Mouse (Mus musculus): Measurements from ENCODE around the gene Acan.

Acan gene

GRCm38 (mm10) chr7:79053383-79053889 lies at the start of gene Acan:
Gene Acan, plus strand, starts transcription at chr7:79053483.
- DNase-seq (ENCODE audit: low spot score): no peak

- no peak for DNase-seq (ENCODE audit: low spot score)
Observed at GRCm38 (mm10) chr7:79021293-79021905, 31.9 kb upstream of the Acan start.

- DNase-seq (ENCODE audit: low spot score): no peak
Observed at GRCm38 (mm10) chr7:79029138-79029537, 24.1 kb upstream of the Acan start.

GRCm38 (mm10) chr7:79033745-79034144 lies 19.5 kb upstream of the Acan start:
- no peak for DNase-seq (ENCODE audit: low spot score)

GRCm38 (mm10) chr7:79034521-79034920 lies 18.8 kb upstream of the Acan start:
- DNase-seq (ENCODE audit: low spot score): no peak

- DNase-seq (ENCODE audit: low spot score): no peak
Observed at GRCm38 (mm10) chr7:79052081-79052480, 1.2 kb upstream of the Acan start.

GRCm38 (mm10) chr7:79052521-79053382 lies 531 bp upstream of the Acan start:
- DNase-seq (ENCODE audit: low spot score): no peak

- DNase-seq (ENCODE audit: low spot score): no peak
Observed at GRCm38 (mm10) chr7:79054111-79054510, 828 bp downstream of the Acan start.

- DNase-seq (ENCODE audit: low spot score): no peak
Observed at GRCm38 (mm10) chr7:79058546-79058945, 5.3 kb downstream of the Acan start.

- no peak for DNase-seq (ENCODE audit: low spot score)
Observed at GRCm38 (mm10) chr7:79067466-79067865, 14.2 kb downstream of the Acan start.

GRCm38 (mm10) chr7:79068231-79068630 lies 14.9 kb downstream of the Acan start:
- no peak for DNase-seq (ENCODE audit: low spot score)

GRCm38 (mm10) chr7:79079212-79079611 lies 25.9 kb downstream of the Acan start:
- no peak for DNase-seq (ENCODE audit: low spot score)

GRCm38 (mm10) chr7:79080572-79081399 lies 27.5 kb downstream of the Acan start:
- DNase-seq (ENCODE audit: low spot score): peak; percentile 70

GRCm38 (mm10) chr7:79089111-79089510 lies 35.8 kb downstream of the Acan start:
- DNase-seq (ENCODE audit: low spot score): no peak

- DNase-seq (ENCODE audit: low spot score): no peak
Observed at GRCm38 (mm10) chr7:79096492-79096891, 43.2 kb downstream of the Acan start.

GRCm38 (mm10) chr7:79113848-79114247 lies 60.6 kb downstream of the Acan start:
- no peak for DNase-seq (ENCODE audit: low spot score)

GRCm38 (mm10) chr7:79123465-79123864 lies 70.2 kb downstream of the Acan start:
- DNase-seq (ENCODE audit: low spot score): no peak

GRCm38 (mm10) chr7:79129883-79130282 lies 76.6 kb downstream of the Acan start:
- DNase-seq (ENCODE audit: low spot score): no peak

- DNase-seq (ENCODE audit: low spot score): no peak
Observed at GRCm38 (mm10) chr7:79130385-79130784, 77.1 kb downstream of the Acan start.

GRCm38 (mm10) chr7:79130843-79131444 lies 77.7 kb downstream of the Acan start, which contains the start of gene Hapln3:
Gene Hapln3, minus strand, starts transcription at chr7:79131018.
- no peak for DNase-seq (ENCODE audit: low spot score)

GRCm38 (mm10) chr7:79133391-79133790 lies 80.1 kb downstream of the Acan start:
- no peak for DNase-seq (ENCODE audit: low spot score)

GRCm38 (mm10) chr7:79139328-79139824 lies 86.1 kb downstream of the Acan start:
- DNase-seq (ENCODE audit: low spot score): no peak

All from urinary bladder, postnatal 25 days (tissue).